Mouse (Mus musculus) heart, embryonic 14.5 days (tissue): ENCODE data around the gene Tnni2. TPM values are rescaled to one million over a fixed set of nuclear protein-coding genes. Genes with fewer than 3 reads are reported as not detected.

ENCODE experiments used
- ATAC-seq: fragments of 200-750 bp; cut with Nextera tagmentation; 2 replicates; pipeline ENCODE4 v1.8.0; 2017; ENCODE audit warnings: low read depth, moderate TSS enrichment; ENCODE audit not compliant: insufficient number of reproducible peaks, insufficient read depth, low FRiP score
- H3K27ac ChIP-seq, 2 experiments: fragments of 200-500 bp in 1 of 2; fragments of 300-500 bp in 1 of 2; sonication (generic) in 1 of 2; replicated peaks in 1 of 2; 2 replicates each; pipeline ENCODE4 v1.5.1; 2012 to 2014; ENCODE audit warnings: low read depth in 2 of 2, low read length in 2 of 2, control low read depth in 1 of 2, mild to moderate bottlenecking in 1 of 2, mixed read lengths in 1 of 2; ENCODE audit not compliant: control insufficient read depth in 1 of 2, insufficient read depth in 1 of 2
- H3K27me3 ChIP-seq: fragments of 300-500 bp; sonication (generic); 2 replicates; pipeline ENCODE4 v1.6.1; 2014; ENCODE audit warnings: mild to moderate bottlenecking, low read length, control low read depth; ENCODE audit not compliant: control insufficient read depth, insufficient read depth
- H3K36me3 ChIP-seq: fragments of 300-500 bp; sonication (generic); 2 replicates; pipeline ENCODE4 v1.6.1; 2014; ENCODE audit warnings: mild to moderate bottlenecking, control low read depth, low read length, mixed read lengths; ENCODE audit not compliant: control insufficient read depth, insufficient read depth
- H3K4me1 ChIP-seq, 2 experiments: fragments of 200-500 bp in 1 of 2; fragments of 300-500 bp in 1 of 2; sonication (generic) in 1 of 2; 2 replicates each; pipeline ENCODE4 v1.6.1; 2012 to 2014; ENCODE audit warnings: low read length in 2 of 2, control low read depth in 1 of 2, mixed read lengths in 1 of 2; ENCODE audit not compliant: control insufficient read depth in 2 of 2, insufficient read depth in 2 of 2
- H3K4me2 ChIP-seq: fragments of 300-500 bp; sonication (generic); 2 replicates; pipeline ENCODE4 v1.6.1; 2014; ENCODE audit warnings: mild to moderate bottlenecking, low read length
- H3K4me3 ChIP-seq, 2 experiments: fragments of 200-500 bp in 1 of 2; fragments of 300-500 bp in 1 of 2; sonication (generic) in 1 of 2; 2 replicates each; pipeline ENCODE4 v1.5.1; 2012 to 2014; ENCODE audit warnings: low read length in 2 of 2, mild to moderate bottlenecking in 2 of 2, control low read depth in 1 of 2, low read depth in 1 of 2, moderate library complexity in 1 of 2; ENCODE audit not compliant: control insufficient read depth in 1 of 2, insufficient read depth in 1 of 2
- H3K9ac ChIP-seq: fragments of 300-500 bp; sonication (generic); 2 replicates; pipeline ENCODE4 v1.6.1; 2014; ENCODE audit warnings: mild to moderate bottlenecking, low read length
- H3K9me3 ChIP-seq: fragments of 300-500 bp; sonication (generic); 2 replicates; pipeline ENCODE4 v1.6.1; 2016; ENCODE audit warnings: low read length, control low read depth; ENCODE audit not compliant: control insufficient read depth
- WGBS: fragments of 180-500 bp; shearing (Covaris S2); extraction: QIAGEN DNeasy Blood & Tissue Kit; methylation state at CpG from one replicate; pipeline ENCODE4 v1.1.7; 2014; 5-methylcytosine and 5-hydroxymethylcytosine counted together
- polyA plus RNA-seq: library from polyadenylated mRNA; unstranded; fragments of >200 nt; fragmentation: Nextera tagmentation; extraction: Ambion mirVana; gene quantifications from 2 replicates; pipeline ENCODE4 v1.2.1, GENCODE M21; 2014

The Tnni2 gene
- polyA plus RNA-seq, 1 experiment from 2014 or later = 31.7 TPM

- Histone ChIP-seq H3K27me3 (no peaks in the 10 kb centered on the region), H3K27ac (peak overlapping the region; percentile 64 to 71), H3K4me2 (no peak overlapping the region), H3K4me1 (peaks cover 21 to 22% of the 10 kb centered on the region in 2 experiments), H3K9me3 (no peaks in the 10 kb centered on the region), H3K4me3 (no peak overlapping the region), H3K9ac (peak overlapping the region; percentile 64), H3K36me3 (no peaks in the 10 kb centered on the region)
- ATAC-seq = peak; percentile 75
- WGBS = 35% methylated on average over 5 of the region's 5 CpGs
These were observed 922 bp upstream of the Tnni2 start for GRCm38 (mm10) chr7:142440657-142441114.

DNA sequence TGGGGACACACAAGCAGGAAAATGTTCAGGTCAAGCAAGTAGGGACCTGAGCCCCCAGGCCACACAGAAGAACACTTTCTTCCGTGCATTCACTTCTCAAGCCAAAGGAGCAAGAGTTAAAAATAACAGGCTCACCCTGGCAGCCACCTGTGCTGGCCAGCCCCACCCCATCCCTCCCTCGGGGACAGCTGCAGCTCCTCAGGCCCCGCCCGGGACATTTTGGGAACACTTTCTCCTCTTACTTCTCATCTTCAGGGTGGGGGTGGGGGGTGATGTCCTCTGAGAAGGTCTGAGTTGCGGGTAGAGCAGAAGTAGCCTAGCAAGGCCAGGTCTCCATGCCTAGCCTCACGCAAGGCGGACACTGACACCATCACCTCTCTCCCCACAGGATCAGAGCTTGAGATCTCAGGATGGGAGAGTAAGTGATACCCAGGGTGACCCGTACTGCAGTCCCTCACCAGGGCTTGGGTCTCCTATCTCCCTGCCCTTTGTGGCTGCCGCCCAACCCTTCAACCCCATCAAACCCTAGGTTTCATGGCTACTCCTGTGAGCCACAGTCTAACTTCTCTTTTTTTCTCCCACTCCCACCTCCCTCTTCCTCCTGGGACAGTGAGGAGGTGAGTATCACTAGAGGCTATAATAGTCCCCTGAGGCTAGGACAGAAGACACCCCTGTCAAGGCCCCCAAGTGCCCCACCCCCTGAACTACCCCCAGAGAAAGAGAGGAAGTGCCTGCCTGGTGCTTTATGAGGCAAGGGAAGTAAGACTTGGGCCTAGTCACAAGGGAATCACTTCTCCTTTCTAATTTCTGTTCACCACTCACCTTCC lies 686 bp downstream of the Tnni2 start:
- Histone ChIP-seq H3K4me2 (no peak overlapping the region), H3K9ac (peak overlapping the region; percentile 9; the same call in 1 of the 2 replicates), H3K27ac (peak overlapping the region in 1 of 2 experiments; percentile 71; a peak in 2 of 4 replicates), H3K4me3 (no peak overlapping the region), H3K4me1 (peaks cover 21 to 22% of the 10 kb centered on the region in 2 experiments), H3K36me3 (no peaks in the 10 kb centered on the region), H3K9me3 (no peaks in the 10 kb centered on the region), H3K27me3 (no peaks in the 10 kb centered on the region)
- WGBS = 58% methylated on average over 9 of the region's 9 CpGs
- ATAC-seq = no peak

- Histone ChIP-seq H3K9me3 (no peaks in the 10 kb centered on the region), H3K4me2 (no peak overlapping the region), H3K27ac (no peak overlapping the region), H3K36me3 (no peaks in the 10 kb centered on the region), H3K4me3 (no peak overlapping the region), H3K9ac (peak overlapping the region; percentile 9; the same call in 1 of the 2 replicates), H3K27me3 (no peaks in the 10 kb centered on the region), H3K4me1 (peaks cover 21 to 22% of the 10 kb centered on the region in 2 experiments)
- no peak for ATAC-seq
- WGBS = 93% methylated on average over 7 of the region's 7 CpGs
These were observed 1.4 kb downstream of the Tnni2 start for GRCm38 (mm10) chr7:142442908-142443420.

- Histone ChIP-seq H3K27ac (no peak overlapping the region), H3K27me3 (no peaks in the 10 kb centered on the region), H3K4me3 (no peak overlapping the region), H3K36me3 (no peaks in the 10 kb centered on the region), H3K4me2 (no peak overlapping the region), H3K4me1 (peaks cover 21 to 22% of the 10 kb centered on the region in 2 experiments), H3K9ac (no peak overlapping the region), H3K9me3 (no peaks in the 10 kb centered on the region)
- 85% methylated on average over 5 of the region's 5 CpGs for WGBS
- ATAC-seq = no peak
These were observed 1.9 kb downstream of the Tnni2 start for GRCm38 (mm10) chr7:142443474-142443873.

- no peak overlapping the region for H3K27ac ChIP-seq
- no peak for ATAC-seq
- WGBS = 97% methylated on average over 6 of the region's 6 CpGs
- no peaks in the 10 kb centered on the region for H3K27me3 ChIP-seq
- H3K9me3 ChIP-seq = no peaks in the 10 kb centered on the region
- peaks cover 23 to 24% of the 10 kb centered on the region in 2 experiments for H3K4me1 ChIP-seq
- no peak overlapping the region for H3K9ac ChIP-seq
- no peaks in the 10 kb centered on the region for H3K36me3 ChIP-seq
- H3K4me3 ChIP-seq = no peak overlapping the region
- H3K4me2 ChIP-seq = no peak overlapping the region
These were observed 2.6 kb downstream of the Tnni2 start for GRCm38 (mm10) chr7:142444171-142444570.

DNA sequence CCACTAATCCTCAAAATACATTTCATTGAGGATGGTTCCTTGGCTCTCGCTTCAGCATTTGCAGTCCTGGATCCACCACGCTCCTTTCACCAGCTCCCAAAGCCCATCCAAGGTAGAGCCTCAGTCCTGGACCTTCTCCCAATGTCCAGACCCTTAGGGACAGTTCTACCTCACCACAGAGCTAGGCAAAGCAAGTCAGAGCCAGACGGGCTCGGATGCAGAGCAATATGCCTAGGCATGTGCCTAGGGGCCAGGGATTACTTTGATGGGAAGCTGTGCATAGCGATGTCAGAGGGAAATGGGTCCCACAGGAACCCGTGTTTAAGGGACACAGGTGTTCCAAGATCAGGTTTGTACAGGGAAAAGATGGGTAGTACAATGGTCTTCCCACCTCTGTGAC lies 3.7 kb downstream of the Tnni2 start:
- no peak overlapping the region for H3K4me3 ChIP-seq
- no peaks in the 10 kb centered on the region for H3K36me3 ChIP-seq
- H3K9ac ChIP-seq = no peak overlapping the region
- ATAC-seq = no peak
- no peaks in the 10 kb centered on the region for H3K27me3 ChIP-seq
- H3K4me2 ChIP-seq = no peak overlapping the region
- no peak overlapping the region for H3K27ac ChIP-seq
- H3K4me1 ChIP-seq = peaks cover 23 to 24% of the 10 kb centered on the region in 2 experiments
- H3K9me3 ChIP-seq = no peaks in the 10 kb centered on the region
- WGBS = 90% methylated on average over 6 of the region's 6 CpGs

GRCm38 (mm10) chr7:142446264-142446663 lies 4.7 kb downstream of the Tnni2 start:
- Histone ChIP-seq H3K4me3 (no peak overlapping the region), H3K4me1 (peaks cover 14 to 17% of the 10 kb centered on the region in 2 experiments), H3K27ac (no peak overlapping the region), H3K9ac (no peak overlapping the region), H3K9me3 (no peaks in the 10 kb centered on the region), H3K36me3 (no peaks in the 10 kb centered on the region), H3K27me3 (no peaks in the 10 kb centered on the region), H3K4me2 (no peak overlapping the region)
- WGBS = 75% methylated on average over 4 of the region's 4 CpGs
- ATAC-seq = no peak
